Comparison of ENCODE assay signal across 8 mouse cellular contexts in the genomic region with DNA sequence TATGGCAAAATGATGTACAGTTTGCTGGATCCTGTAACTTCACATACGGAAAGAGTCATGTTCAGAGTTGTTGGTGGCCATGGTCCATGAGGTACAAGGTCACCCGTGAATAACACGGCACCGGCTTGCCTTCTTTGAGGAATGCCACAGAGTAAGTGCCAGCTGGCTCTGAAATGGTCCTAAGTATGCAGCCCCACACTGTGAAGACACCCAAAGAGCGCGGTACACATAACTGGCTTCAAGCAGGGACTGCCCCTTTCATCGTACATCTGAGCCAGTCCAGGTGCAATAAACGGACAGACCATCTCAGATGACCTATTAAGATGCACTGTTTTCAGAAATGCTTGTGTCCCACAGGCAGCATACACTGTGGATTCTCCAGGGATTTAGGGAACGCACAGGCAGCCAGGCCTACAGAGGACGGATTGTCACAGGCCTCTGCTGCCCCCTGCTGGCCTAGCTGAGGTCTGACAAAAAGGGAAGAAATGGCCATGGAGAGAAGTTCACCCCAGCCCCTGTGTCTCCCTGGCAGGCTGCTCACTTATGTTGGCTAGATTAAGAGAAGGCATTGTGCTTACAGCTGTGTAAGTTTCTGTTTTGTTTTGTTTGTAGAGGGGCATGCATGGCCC.
DNase-seq lines count a peak whose midpoint lies in the region; ATAC-seq and TF ChIP-seq lines count a peak whose summit lies in the region.

No protein-coding gene starts in this region.

- no peaks in the 10 kb centered on the region for H3K9me3 ChIP-seq in embryonic facial prominence, embryonic 14.5 days (ENCODE audit: control insufficient read depth, low read length)
- no peaks in the 10 kb centered on the region for H3K9me3 ChIP-seq in heart, embryonic 12.5 days (replicated peaks)
- no peaks in the 10 kb centered on the region for H3K9me3 ChIP-seq in kidney, embryonic 14.5 days (ENCODE audit: control insufficient read depth, low read length)
- no peaks in the 10 kb centered on the region for H3K9me3 ChIP-seq in liver, embryonic 16.5 days (replicated peaks; ENCODE audit: control insufficient read depth, low read length)
- no peaks in the 10 kb centered on the region for H3K9me3 ChIP-seq in neural tube, embryonic 15.5 days (replicated peaks)

- peak; percentile 66 for ATAC-seq in embryonic facial prominence, embryonic 14.5 days (ENCODE audit: low read depth)
- ATAC-seq in heart, embryonic 12.5 days (ENCODE audit: insufficient number of reproducible peaks, low FRiP score), result peak; percentile 40; the same call in 1 of the 2 replicates
- ATAC-seq in kidney, embryonic 14.5 days (ENCODE audit: low FRiP score, low TSS enrichment), result peak; percentile 44; the same call in 1 of the 2 replicates
- peak; percentile 40; the same call in 1 of the 2 replicates for ATAC-seq in liver, embryonic 16.5 days (ENCODE audit: low read depth)
- ATAC-seq in neural tube, embryonic 15.5 days (ENCODE audit: low FRiP score), result peak; percentile 45; the same call in 1 of the 2 replicates

- H3K9ac ChIP-seq in embryonic facial prominence, embryonic 14.5 days (ENCODE audit: low read depth, low read length), result no peak overlapping the region
- H3K9ac ChIP-seq in heart, embryonic 12.5 days, result no peak overlapping the region
- H3K9ac ChIP-seq in kidney, embryonic 14.5 days (ENCODE audit: low read depth, low read length), result no peak overlapping the region
- no peak overlapping the region for H3K9ac ChIP-seq in liver, embryonic 16.5 days (ENCODE audit: low read depth, low read length)
- H3K9ac ChIP-seq in neural tube, embryonic 15.5 days (replicated peaks), result no peak overlapping the region

- no peak for TF ChIP-seq POLR2A in testis, adult 2 months (IDR thresholded peaks at IDR 0.05; ENCODE audit: control insufficient read depth, low read depth, low read length)

- H3K4me1 ChIP-seq in embryonic facial prominence, embryonic 14.5 days (ENCODE audit: control insufficient read depth, insufficient read depth, low read length), result peaks cover 18% of the 10 kb centered on the region
- H3K4me1 ChIP-seq in heart, embryonic 12.5 days (replicated peaks), result peaks cover 41% of the 10 kb centered on the region
- no peaks in the 10 kb centered on the region for H3K4me1 ChIP-seq in kidney, embryonic 14.5 days (ENCODE audit: control insufficient read depth, insufficient read depth, low read length)
- H3K4me1 ChIP-seq in liver, embryonic 16.5 days (ENCODE audit: control insufficient read depth, low read depth, low read length), result no peaks in the 10 kb centered on the region
- peaks cover 15% of the 10 kb centered on the region for H3K4me1 ChIP-seq in neural tube, embryonic 15.5 days
- no peaks in the 10 kb centered on the region; the same call in 1 of the 2 replicates for H3K4me1 ChIP-seq in testis, adult 2 months (ENCODE audit: control insufficient read depth, insufficient read depth, low read length)

- H3K4me2 ChIP-seq in embryonic facial prominence, embryonic 14.5 days (ENCODE audit: low read depth, low read length), result no peak overlapping the region
- H3K4me2 ChIP-seq in heart, embryonic 12.5 days, result no peak overlapping the region
- H3K4me2 ChIP-seq in kidney, embryonic 14.5 days (replicated peaks; ENCODE audit: low read depth, low read length), result no peak overlapping the region
- H3K4me2 ChIP-seq in liver, embryonic 16.5 days (ENCODE audit: low read depth, low read length), result no peak overlapping the region
- H3K4me2 ChIP-seq in neural tube, embryonic 15.5 days, result no peak overlapping the region

- peak; percentile 93 for TF ChIP-seq CTCF in testis, adult 2 months (IDR thresholded peaks at IDR 0.05; ENCODE audit: control insufficient read depth, insufficient read depth, insufficient replicate concordance, low read depth, low read length)

- no peak overlapping the region for H3K4me3 ChIP-seq in embryonic facial prominence, embryonic 14.5 days (ENCODE audit: low read depth, low read length)
- H3K4me3 ChIP-seq in heart, embryonic 12.5 days, result no peak overlapping the region
- H3K4me3 ChIP-seq in kidney, embryonic 14.5 days (ENCODE audit: low read length), result no peak overlapping the region
- no peak overlapping the region for H3K4me3 ChIP-seq in liver, embryonic 16.5 days (ENCODE audit: low read depth, low read length)
- H3K4me3 ChIP-seq in neural tube, embryonic 15.5 days (replicated peaks), result no peak overlapping the region
- H3K4me3 ChIP-seq in testis, adult 2 months (ENCODE audit: control insufficient read depth, low read depth, low read length), result no peak overlapping the region

- DNase-seq in CD4-positive, CD25-positive, alpha-beta regulatory T cell, adult 2 months (ENCODE audit: low read depth, low spot score), result peak; percentile 75
- peak; percentile 49 to 54 for DNase-seq in adrenal gland, postnatal 4 days (ENCODE audit: low spot score in 2 of 2)
- DNase-seq in embryonic facial prominence, embryonic 14.5 days (ENCODE audit: low spot score), result peak; percentile 83

- no peaks in the 10 kb centered on the region for H3K36me3 ChIP-seq in embryonic facial prominence, embryonic 14.5 days (ENCODE audit: control insufficient read depth, insufficient read depth, low read length)
- H3K36me3 ChIP-seq in heart, embryonic 12.5 days, result no peaks in the 10 kb centered on the region
- no peaks in the 10 kb centered on the region for H3K36me3 ChIP-seq in kidney, embryonic 14.5 days (ENCODE audit: control insufficient read depth, insufficient read depth, low read length)
- no peaks in the 10 kb centered on the region for H3K36me3 ChIP-seq in liver, embryonic 16.5 days (ENCODE audit: control insufficient read depth, insufficient read depth)
- no peaks in the 10 kb centered on the region for H3K36me3 ChIP-seq in neural tube, embryonic 15.5 days
- no peaks in the 10 kb centered on the region for H3K36me3 ChIP-seq in testis, adult 2 months (ENCODE audit: control insufficient read depth, insufficient read depth, low read length)

- no peak overlapping the region for H3K27ac ChIP-seq in embryonic facial prominence, embryonic 14.5 days (replicated peaks; ENCODE audit: low read depth, low read length)
- peak overlapping the region; percentile 32; the same call in 1 of the 2 replicates for H3K27ac ChIP-seq in heart, embryonic 12.5 days (ENCODE audit: poor library complexity, severe bottlenecking)
- H3K27ac ChIP-seq in kidney, embryonic 14.5 days (ENCODE audit: low read depth, low read length), result no peak overlapping the region
- no peak overlapping the region for H3K27ac ChIP-seq in liver, embryonic 16.5 days (ENCODE audit: low read length)
- no peak overlapping the region for H3K27ac ChIP-seq in neural tube, embryonic 15.5 days (replicated peaks)
- H3K27ac ChIP-seq in testis, adult 2 months (ENCODE audit: control insufficient read depth, insufficient read depth, low read depth, low read length), result no peak overlapping the region

- 53% methylated on average over 10 of the region's 10 CpGs for WGBS in embryonic facial prominence, embryonic 14.5 days
- WGBS in heart, embryonic 12.5 days, result 54% methylated on average over 10 of the region's 10 CpGs
- 51% methylated on average over 10 of the region's 10 CpGs for WGBS in kidney, embryonic 14.5 days
- WGBS in liver, embryonic 16.5 days (ENCODE audit: insufficient replicate concordance), result 63% methylated on average over 10 of the region's 10 CpGs
- WGBS in neural tube, embryonic 15.5 days, result 36% methylated on average over 10 of the region's 10 CpGs

- H3K27me3 ChIP-seq in embryonic facial prominence, embryonic 14.5 days (replicated peaks; ENCODE audit: control insufficient read depth, insufficient read depth, low read length), result no peaks in the 10 kb centered on the region
- H3K27me3 ChIP-seq in heart, embryonic 12.5 days (replicated peaks), result no peaks in the 10 kb centered on the region
- H3K27me3 ChIP-seq in kidney, embryonic 14.5 days (ENCODE audit: control insufficient read depth, insufficient read depth, low read length), result no peaks in the 10 kb centered on the region
- no peaks in the 10 kb centered on the region for H3K27me3 ChIP-seq in liver, embryonic 16.5 days (ENCODE audit: control insufficient read depth, insufficient read depth, low read depth, low read length)
- no peaks in the 10 kb centered on the region for H3K27me3 ChIP-seq in neural tube, embryonic 15.5 days (replicated peaks)
- no peaks in the 10 kb centered on the region for H3K27me3 ChIP-seq in testis, adult 2 months (ENCODE audit: control insufficient read depth, insufficient read depth, low read length)
